Mouse (Mus musculus): ENCODE measurements around the gene Ubp1. TPM values are rescaled to one million over a fixed set of nuclear protein-coding genes. Genes with fewer than 3 reads are reported as not detected.

Ubp1 gene
- polyA plus RNA-seq, 1 experiment from 2014 or later = 37.6 TPM

DNA sequence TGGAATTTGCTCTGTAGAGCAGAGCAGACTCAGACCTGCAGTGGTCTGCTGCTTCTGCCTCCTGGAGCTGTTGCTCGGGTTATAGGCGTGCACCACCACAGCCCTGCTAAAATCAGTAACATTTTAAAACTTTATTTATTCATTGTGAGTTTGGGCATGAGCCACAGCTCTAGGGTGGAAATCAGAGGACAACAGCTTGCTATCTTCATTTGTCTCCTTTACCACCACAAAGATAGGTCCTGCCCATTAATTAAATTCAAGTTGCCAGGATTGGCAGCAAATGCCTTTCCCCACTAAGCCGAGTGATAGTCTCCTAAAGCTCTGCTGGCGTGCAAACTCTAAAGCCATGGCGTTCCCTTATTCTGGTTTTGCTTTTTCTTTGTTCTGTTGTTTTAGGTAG is 4.9 kb downstream of the Ubp1 start:
- no peaks in the 10 kb centered on the region for H3K27me3 ChIP-seq
- no peak overlapping the region for H3K9ac ChIP-seq (replicated peaks)
- H3K36me3 ChIP-seq = no peaks in the 10 kb centered on the region
- no peak overlapping the region for H3K4me2 ChIP-seq (replicated peaks)
- no peak overlapping the region for H3K4me3 ChIP-seq (replicated peaks)
- WGBS = 80% methylated on average over 5 of the region's 5 CpGs
- H3K4me1 ChIP-seq (replicated peaks) = peaks cover 47% of the 10 kb centered on the region
- no peak overlapping the region for H3K27ac ChIP-seq
- H3K9me3 ChIP-seq = no peaks in the 10 kb centered on the region
- ATAC-seq = no peak

DNA sequence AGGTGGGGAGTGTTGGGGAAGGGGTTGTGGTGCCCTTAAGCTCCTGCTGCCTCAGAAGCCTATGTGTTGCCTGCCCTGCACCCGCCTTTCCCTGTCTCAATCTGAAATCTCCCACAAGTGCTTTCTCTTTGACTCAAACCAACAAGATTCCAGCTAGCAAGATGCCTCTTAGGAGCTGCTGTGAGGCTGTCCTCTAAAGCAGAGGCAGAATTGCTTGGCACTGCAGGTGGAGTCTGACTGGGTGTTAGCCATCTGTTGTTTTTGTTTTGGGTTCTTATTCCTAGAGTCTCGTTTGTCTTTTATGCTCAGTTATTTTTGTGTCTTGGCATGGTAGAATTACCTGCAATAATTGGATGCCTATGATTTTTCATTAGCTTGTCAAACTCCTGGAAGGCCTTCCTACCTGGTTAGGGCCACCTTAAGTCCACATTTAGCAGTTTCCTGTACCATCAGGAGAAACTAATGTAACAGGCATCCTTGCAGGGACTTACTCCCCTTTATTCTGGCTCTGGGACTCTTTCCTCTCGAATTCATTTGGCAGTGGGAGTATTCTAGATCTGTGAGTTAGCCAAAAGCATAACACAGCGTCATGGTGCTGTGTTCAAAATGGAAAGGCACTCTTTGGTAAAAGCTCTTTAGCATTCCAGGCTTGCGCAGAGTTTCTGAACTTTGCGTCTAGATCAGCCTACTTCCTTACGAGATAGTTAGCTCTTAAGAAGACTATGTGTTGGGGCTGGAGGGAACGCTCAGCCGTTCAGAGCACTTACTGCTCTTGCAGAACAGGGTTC is 8.5 kb downstream of the Ubp1 start:
- no peak overlapping the region for H3K4me3 ChIP-seq (replicated peaks)
- H3K9ac ChIP-seq (replicated peaks) = no peak overlapping the region
- WGBS = 86% methylated on average over 9 of the region's 9 CpGs
- no peaks in the 10 kb centered on the region for H3K36me3 ChIP-seq
- peaks cover 21% of the 10 kb centered on the region for H3K4me1 ChIP-seq (replicated peaks)
- no peak for ATAC-seq
- H3K9me3 ChIP-seq = no peaks in the 10 kb centered on the region
- no peak overlapping the region for H3K4me2 ChIP-seq (replicated peaks)
- H3K27ac ChIP-seq = no peak overlapping the region
- H3K27me3 ChIP-seq = no peaks in the 10 kb centered on the region

DNA sequence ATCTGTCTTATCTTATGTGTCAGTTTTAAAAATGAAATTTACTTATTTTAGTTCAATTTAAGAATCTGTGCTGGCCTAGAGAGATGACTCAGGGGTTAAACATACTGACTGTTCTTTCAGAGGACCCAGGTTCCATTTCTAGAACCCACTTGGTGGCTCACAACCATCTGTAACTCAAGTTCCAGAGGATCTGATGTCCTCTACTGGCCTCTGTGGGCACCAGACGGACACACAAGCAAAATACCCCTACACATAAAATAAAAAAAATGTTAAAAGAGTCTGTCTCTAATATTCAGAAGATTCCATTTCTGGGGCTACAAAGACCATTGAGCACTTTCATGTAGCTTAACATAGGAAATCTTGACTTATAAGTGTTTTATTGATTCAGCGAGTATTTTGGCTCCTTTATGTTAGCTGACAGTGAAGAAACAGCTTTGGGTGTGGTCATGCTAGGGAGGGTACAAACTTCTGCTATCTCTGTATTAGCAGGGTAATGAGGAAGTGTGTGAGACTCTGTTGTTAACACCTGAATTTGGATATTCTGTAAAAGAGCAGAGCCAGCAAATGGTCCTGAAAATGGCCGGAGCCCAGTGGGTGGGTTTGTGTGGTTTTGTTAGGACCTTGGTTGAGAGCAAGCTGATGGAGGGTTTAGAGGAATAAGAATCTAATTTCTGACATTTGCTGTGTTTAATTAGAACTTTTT is 10.5 kb downstream of the Ubp1 start:
- H3K27me3 ChIP-seq = no peaks in the 10 kb centered on the region
- H3K4me3 ChIP-seq (replicated peaks) = no peak overlapping the region
- 93% methylated on average over 3 of the region's 3 CpGs for WGBS
- ATAC-seq = no peak
- no peak overlapping the region for H3K27ac ChIP-seq
- no peak overlapping the region for H3K9ac ChIP-seq (replicated peaks)
- H3K4me2 ChIP-seq (replicated peaks) = no peak overlapping the region
- peaks cover 4% of the 10 kb centered on the region; the same call in 1 of the 2 replicates for H3K4me1 ChIP-seq (replicated peaks)
- peaks cover 14% of the 10 kb centered on the region for H3K36me3 ChIP-seq
- no peaks in the 10 kb centered on the region for H3K9me3 ChIP-seq

DNA sequence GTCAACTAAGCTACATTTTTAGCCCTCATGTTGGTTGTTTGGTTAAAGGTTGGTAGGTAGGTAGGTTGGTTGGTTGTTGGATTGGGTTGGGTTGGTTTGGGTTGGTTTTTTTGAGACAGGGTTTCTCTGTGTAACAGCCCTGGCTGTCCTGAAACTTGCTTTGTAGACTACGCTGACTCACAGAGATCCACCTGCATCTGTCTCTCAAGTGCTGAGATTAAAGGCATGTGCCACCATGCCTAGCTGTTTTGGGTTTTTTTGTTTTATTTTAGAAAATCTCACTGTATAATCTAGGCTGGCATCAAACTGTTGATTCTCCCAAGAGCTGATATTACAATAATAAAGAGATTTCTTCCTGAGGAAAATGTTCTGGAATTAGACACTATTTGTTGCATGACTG is 12.6 kb downstream of the Ubp1 start:
- H3K36me3 ChIP-seq = peaks cover 24% of the 10 kb centered on the region
- H3K27ac ChIP-seq = no peak overlapping the region
- H3K4me1 ChIP-seq (replicated peaks) = peaks cover 3% of the 10 kb centered on the region; the same call in 1 of the 2 replicates
- 100% methylated on average over 1 of the region's 1 CpGs for WGBS
- ATAC-seq = no peak
- H3K4me2 ChIP-seq (replicated peaks) = no peak overlapping the region
- no peak overlapping the region for H3K4me3 ChIP-seq (replicated peaks)
- no peaks in the 10 kb centered on the region for H3K27me3 ChIP-seq
- no peak overlapping the region for H3K9ac ChIP-seq (replicated peaks)
- no peaks in the 10 kb centered on the region for H3K9me3 ChIP-seq

DNA sequence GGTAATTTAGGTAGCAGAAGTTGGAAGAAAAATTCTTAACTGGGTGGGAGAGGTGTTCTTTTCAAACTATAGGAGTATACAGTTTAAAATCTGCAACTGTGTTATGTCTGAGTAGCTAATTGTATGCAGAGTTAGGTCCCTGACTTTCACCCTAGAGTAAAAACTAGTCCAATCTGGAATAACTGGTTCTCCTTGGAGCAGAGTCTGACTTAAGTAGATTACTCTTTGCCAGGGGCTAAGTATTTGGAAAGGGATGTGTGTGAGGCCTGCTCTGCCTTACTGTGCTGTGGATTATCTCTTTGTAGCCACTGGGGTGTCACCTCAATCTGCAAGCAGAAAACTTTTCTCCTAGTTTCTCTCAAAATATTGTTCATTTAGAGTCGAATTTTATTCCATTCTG is 16.5 kb downstream of the Ubp1 start:
- Histone ChIP-seq H3K27ac (no peak overlapping the region), H3K4me2 (replicated peaks) (no peak overlapping the region), H3K4me1 (replicated peaks) (no peaks in the 10 kb centered on the region), H3K27me3 (no peaks in the 10 kb centered on the region), H3K4me3 (replicated peaks) (no peak overlapping the region), H3K9ac (replicated peaks) (no peak overlapping the region), H3K9me3 (no peaks in the 10 kb centered on the region), H3K36me3 (peaks cover 38% of the 10 kb centered on the region)
- ATAC-seq = no peak
- WGBS = 93% methylated on average over 1 of the region's 1 CpGs

DNA sequence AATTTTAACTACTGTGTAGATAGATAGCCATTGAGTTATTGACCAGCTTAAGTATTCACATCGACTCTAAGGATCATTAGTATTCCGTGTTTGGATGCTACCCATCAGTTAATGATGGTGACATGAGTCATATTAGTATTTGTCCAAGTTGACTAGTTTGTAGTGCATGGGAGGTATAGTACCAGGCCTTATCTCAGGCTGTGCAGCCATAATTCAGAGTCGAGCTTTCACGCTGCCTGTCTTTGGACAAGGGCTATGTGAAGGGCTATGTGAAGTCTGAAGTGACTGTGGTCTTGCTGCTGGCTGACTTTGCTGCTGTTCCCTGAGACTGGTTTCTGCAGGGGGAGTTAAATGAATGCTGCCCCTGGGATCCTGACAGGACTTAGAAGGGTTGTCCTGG is 27.0 kb downstream of the Ubp1 start:
- no peak overlapping the region for H3K4me3 ChIP-seq (replicated peaks)
- ATAC-seq = no peak
- 97% methylated on average over 4 of the region's 4 CpGs for WGBS
- H3K36me3 ChIP-seq = peaks cover 66% of the 10 kb centered on the region
- no peaks in the 10 kb centered on the region for H3K27me3 ChIP-seq
- H3K4me1 ChIP-seq (replicated peaks) = no peaks in the 10 kb centered on the region
- H3K4me2 ChIP-seq (replicated peaks) = no peak overlapping the region
- no peak overlapping the region for H3K27ac ChIP-seq
- H3K9ac ChIP-seq (replicated peaks) = no peak overlapping the region
- H3K9me3 ChIP-seq = no peaks in the 10 kb centered on the region

DNA sequence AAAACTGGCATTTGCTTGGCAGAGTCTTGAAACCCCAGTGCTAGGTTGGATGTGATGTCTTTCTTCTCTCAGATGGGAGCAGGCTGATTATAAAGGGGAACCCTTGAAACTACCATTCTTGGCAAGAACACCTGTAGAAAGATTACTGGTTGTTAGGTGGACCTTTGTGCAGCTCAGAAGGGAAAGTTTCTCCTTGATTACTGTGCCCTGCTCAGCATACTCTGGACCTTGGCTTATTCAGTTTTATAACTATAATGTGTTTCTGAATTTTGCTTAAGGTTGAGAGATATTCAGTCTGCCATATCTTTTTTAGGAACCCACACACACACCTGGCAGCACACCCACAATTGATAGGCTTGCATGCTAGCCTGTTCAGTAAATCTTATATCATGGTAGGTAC is 33.0 kb downstream of the Ubp1 start:
- H3K27me3 ChIP-seq = no peaks in the 10 kb centered on the region
- no peak for ATAC-seq
- no peak overlapping the region for H3K9ac ChIP-seq (replicated peaks)
- no peak overlapping the region for H3K27ac ChIP-seq
- H3K4me3 ChIP-seq (replicated peaks) = no peak overlapping the region
- H3K9me3 ChIP-seq = no peaks in the 10 kb centered on the region
- H3K4me2 ChIP-seq (replicated peaks) = no peak overlapping the region
- peaks cover 90% of the 10 kb centered on the region for H3K36me3 ChIP-seq
- no peaks in the 10 kb centered on the region for H3K4me1 ChIP-seq (replicated peaks)

DNA sequence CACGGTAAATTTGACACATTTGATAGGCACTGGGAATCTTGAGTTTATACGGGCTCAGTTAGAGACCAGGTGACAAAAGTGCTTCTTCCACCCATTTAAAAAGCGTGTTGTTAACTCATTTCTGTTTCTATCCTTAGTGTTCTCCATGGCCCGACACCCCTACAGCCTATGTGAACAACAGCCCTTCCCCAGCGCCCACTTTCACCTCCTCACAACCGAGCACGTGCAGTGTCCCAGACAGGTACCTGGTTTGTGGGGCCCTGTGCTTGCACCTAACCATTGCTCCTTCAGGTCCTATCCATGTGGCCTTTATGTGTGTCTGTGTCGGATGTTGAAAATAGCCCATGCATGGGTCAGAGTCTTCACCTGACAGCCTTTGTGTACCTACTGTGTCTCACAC is 33.7 kb downstream of the Ubp1 start:
- 97% methylated on average over 8 of the region's 8 CpGs for WGBS

DNA sequence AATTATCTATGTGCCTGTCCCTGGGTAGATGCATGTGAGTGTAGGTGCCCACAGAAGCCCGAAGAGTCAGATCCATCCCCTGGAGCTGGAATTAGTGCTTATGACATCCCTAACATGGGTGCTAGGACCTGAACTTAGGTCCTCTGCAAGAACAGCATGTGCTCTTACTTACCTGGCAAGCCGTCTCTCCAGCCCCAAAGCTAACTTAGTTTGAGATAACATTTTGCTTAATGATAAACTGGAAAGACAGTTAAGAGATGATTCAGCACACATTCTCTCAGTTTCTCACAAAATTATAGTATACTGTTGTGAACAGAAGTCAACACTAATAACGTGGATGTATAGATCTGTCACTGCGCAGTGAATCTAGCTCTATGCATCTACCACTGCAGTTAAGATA is 36.1 kb downstream of the Ubp1 start:
- no peak overlapping the region for H3K9ac ChIP-seq (replicated peaks)
- H3K36me3 ChIP-seq = peaks cover 94% of the 10 kb centered on the region
- H3K4me2 ChIP-seq (replicated peaks) = no peak overlapping the region
- H3K27ac ChIP-seq = no peak overlapping the region
- H3K4me3 ChIP-seq (replicated peaks) = no peak overlapping the region
- WGBS = 96% methylated on average over 4 of the region's 4 CpGs
- no peak for ATAC-seq
- no peaks in the 10 kb centered on the region for H3K4me1 ChIP-seq (replicated peaks)
- H3K27me3 ChIP-seq = no peaks in the 10 kb centered on the region
- no peaks in the 10 kb centered on the region for H3K9me3 ChIP-seq

More for the DNA sequence above, 33.7 kb downstream of the Ubp1 start:
- ATAC-seq = no peak
- Histone ChIP-seq H3K27ac (no peak overlapping the region), H3K9ac (replicated peaks) (no peak overlapping the region), H3K9me3 (no peaks in the 10 kb centered on the region), H3K4me3 (replicated peaks) (no peak overlapping the region), H3K4me2 (replicated peaks) (no peak overlapping the region), H3K36me3 (peaks cover 90% of the 10 kb centered on the region), H3K4me1 (replicated peaks) (no peaks in the 10 kb centered on the region), H3K27me3 (no peaks in the 10 kb centered on the region)

DNA sequence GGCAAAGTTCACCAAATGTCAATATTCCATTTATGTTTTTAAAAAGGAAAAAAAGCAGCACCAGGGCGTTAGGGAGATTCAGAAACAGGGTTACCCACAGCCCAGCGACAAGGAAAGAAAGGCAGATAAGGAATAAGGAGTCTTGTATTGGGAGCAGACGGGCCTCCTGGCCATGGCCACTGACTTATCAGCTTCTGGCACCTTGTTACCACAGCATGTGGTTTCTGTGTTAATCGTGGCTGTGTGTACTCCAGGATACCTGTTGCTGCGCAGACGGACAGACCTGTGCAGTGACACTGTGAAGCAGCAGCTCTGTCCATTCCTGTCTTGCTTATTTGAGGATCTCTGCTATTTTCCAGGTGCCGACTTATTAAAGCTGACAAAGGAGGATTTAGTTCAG is 38.2 kb downstream of the Ubp1 start:
- Histone ChIP-seq H3K27ac (no peak overlapping the region), H3K9me3 (no peaks in the 10 kb centered on the region), H3K9ac (replicated peaks) (no peak overlapping the region), H3K4me2 (replicated peaks) (no peak overlapping the region), H3K36me3 (peaks cover 85% of the 10 kb centered on the region), H3K27me3 (no peaks in the 10 kb centered on the region), H3K4me3 (replicated peaks) (no peak overlapping the region), H3K4me1 (replicated peaks) (no peaks in the 10 kb centered on the region)
- 91% methylated on average over 7 of the region's 7 CpGs for WGBS
- no peak for ATAC-seq

DNA sequence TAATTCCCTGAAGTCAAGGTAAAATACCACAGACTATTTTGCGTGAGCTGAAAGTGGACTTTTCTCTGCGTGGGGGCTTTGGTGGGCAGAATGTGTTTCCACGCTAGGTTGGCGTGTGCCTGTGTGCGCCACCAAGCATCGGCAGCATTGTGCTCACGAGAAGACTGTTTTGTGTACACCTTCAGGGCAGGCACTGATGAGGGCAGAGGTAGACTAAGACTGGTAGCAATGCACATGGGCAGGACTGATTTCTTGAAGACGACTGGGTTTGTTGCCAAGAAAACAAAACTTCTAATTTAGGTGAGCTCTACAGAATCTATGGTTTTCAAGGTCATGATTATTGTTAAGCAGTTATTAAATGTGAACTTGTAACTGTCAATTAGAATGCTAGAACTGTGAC is 38.7 kb downstream of the Ubp1 start:
- no peak overlapping the region for H3K9ac ChIP-seq (replicated peaks)
- no peak for ATAC-seq
- no peaks in the 10 kb centered on the region for H3K4me1 ChIP-seq (replicated peaks)
- H3K27me3 ChIP-seq = no peaks in the 10 kb centered on the region
- H3K9me3 ChIP-seq = no peaks in the 10 kb centered on the region
- WGBS = 97% methylated on average over 8 of the region's 8 CpGs
- peaks cover 85% of the 10 kb centered on the region for H3K36me3 ChIP-seq
- no peak overlapping the region for H3K27ac ChIP-seq
- H3K4me3 ChIP-seq (replicated peaks) = no peak overlapping the region
- H3K4me2 ChIP-seq (replicated peaks) = no peak overlapping the region

DNA sequence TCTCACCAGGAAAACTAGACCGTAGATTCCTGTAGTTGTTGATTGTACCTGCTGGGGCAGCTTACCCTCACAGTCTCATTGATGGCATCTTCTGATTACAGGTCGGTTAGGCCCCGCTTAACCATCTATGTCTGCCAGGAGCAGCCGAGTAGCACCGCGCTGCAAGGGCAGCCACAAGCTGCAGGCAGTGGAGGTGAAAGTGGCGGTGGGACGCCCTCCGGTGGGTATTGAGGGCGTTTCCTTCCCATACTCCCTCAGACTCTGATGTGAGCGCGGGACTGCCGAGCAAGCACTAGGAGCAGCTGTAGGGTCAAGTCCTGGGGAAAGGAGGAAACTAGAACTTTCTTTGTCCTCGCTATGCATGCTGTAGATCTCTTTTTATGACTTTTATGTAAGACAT is 39.3 kb downstream of the Ubp1 start:
- Histone ChIP-seq H3K9me3 (no peaks in the 10 kb centered on the region), H3K4me1 (replicated peaks) (no peaks in the 10 kb centered on the region), H3K4me2 (replicated peaks) (no peak overlapping the region), H3K27me3 (no peaks in the 10 kb centered on the region), H3K36me3 (peaks cover 85% of the 10 kb centered on the region), H3K9ac (replicated peaks) (no peak overlapping the region), H3K27ac (no peak overlapping the region), H3K4me3 (replicated peaks) (no peak overlapping the region)
- WGBS = 92% methylated on average over 14 of the region's 14 CpGs
- ATAC-seq = no peak

Data from midbrain, embryonic 13.5 days (tissue).